9 mouse cellular contexts compared by ENCODE assay signal in the genomic region with DNA sequence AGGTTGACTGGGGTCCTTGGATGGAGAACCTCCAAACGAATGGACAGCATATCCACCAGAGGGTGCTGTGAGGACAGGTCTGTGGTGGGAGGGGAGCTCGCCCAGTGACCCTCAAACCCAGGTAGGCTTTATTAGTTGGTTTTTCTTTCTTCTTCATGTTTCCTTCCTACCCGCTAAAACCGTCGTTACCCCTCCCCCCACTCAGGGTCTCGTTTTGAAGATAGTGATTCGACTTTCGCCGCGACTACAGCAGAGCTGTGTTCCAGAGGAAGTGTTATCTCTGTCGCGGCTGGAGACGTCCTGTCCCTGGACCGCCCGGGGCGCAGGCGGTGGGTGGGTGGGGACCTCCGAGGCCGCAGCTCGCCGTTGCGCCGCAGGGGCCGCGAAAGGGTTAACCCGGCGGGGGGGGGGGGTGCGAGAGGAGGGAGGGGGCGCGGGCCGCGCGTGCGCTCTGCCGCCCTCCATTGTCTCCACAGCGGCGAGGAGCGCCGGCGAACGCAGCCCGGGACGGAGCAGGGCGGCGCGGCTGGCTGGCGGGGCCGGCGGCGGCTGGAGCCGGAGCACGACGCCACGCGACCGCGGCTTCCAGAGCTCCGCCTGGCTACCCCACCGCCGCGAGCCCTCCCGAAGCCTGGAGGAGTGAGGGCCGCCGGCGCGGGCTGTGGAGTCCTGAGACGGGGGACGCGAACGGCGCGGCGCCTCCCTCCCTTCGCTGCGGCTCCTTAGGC. TPM values are rescaled to one million over a fixed set of nuclear protein-coding genes. Genes with fewer than 3 reads are reported as not detected.
DNase-seq lines count a peak whose midpoint lies in the region; ATAC-seq and TF ChIP-seq lines count a peak whose summit lies in the region.
"Had no signal": no experiment of that assay in that cellular context is flagged by ENCODE, and none has a peak within 500 bp of the region (broad histone marks: within the 10 kb centered on the region; RNA-seq: fewer than 3 reads in every experiment).

No protein-coding gene starts in this region.

- H3K36me3 ChIP-seq in testis, adult 2 months (ENCODE audit: control insufficient read depth, insufficient read depth, low read length): no peaks in the 10 kb centered on the region
- H3K36me3 ChIP-seq in hindbrain, embryonic 11.5 days (ENCODE audit: control insufficient read depth, insufficient read depth, low read length): 0 out of 2 replicates have a peak, but pooled peaks cover 2% of the 10 kb centered on the region

- no peaks in the 10 kb centered on the region for H3K27me3 ChIP-seq in cerebellum, adult 2 months (ENCODE audit: control insufficient read depth, insufficient read depth, low read length)
- H3K27me3 ChIP-seq in testis, adult 2 months (ENCODE audit: control insufficient read depth, insufficient read depth, low read length): no peaks in the 10 kb centered on the region
- no peaks in the 10 kb centered on the region for H3K27me3 ChIP-seq in hindbrain, embryonic 11.5 days (ENCODE audit: control insufficient read depth, insufficient read depth, low read length)

- peak overlapping the region; percentile 70 for H3K4me3 ChIP-seq in cerebellum, adult 2 months (replicated peaks; ENCODE audit: insufficient read depth, low read depth, low read length)
- peak overlapping the region; percentile 92 for H3K4me3 ChIP-seq in testis, adult 2 months (ENCODE audit: control insufficient read depth, low read depth, low read length)
- peak overlapping the region; percentile 40 for H3K4me3 ChIP-seq in hindbrain, embryonic 11.5 days (ENCODE audit: low read depth, low read length)

- peak; percentile 19; the same call in 1 of the 2 replicates for TF ChIP-seq CTCF in cerebellum, adult 2 months (IDR thresholded peaks at IDR 0.05; ENCODE audit: borderline replicate concordance, insufficient read depth, low read depth, low read length)
- TF ChIP-seq CTCF in testis, adult 2 months (IDR thresholded peaks at IDR 0.05; ENCODE audit: control insufficient read depth, insufficient read depth, insufficient replicate concordance, low read depth, low read length): peak; percentile 9; the same call in 1 of the 2 replicates

- no peak for DNase-seq in cerebellum, adult 2 months
- no peak for DNase-seq in cerebellum, adult 11-12 months
- DNase-seq in testis, postnatal 14 days (ENCODE audit: low spot score): no peak
- DNase-seq in hindbrain, embryonic 11.5 days (ENCODE audit: low spot score): peak; percentile 72
- no peak for DNase-seq in c-Kit-positive CD71-positive TER-119-positive erythroid progenitor cells, embryonic 14.5 days (ENCODE audit: low spot score)
- DNase-seq in ovary, postnatal 14 days (ENCODE audit: low spot score): no peak

- H3K9me3 ChIP-seq in hindbrain, embryonic 11.5 days (ENCODE audit: control insufficient read depth, low read length): peaks cover 26% of the 10 kb centered on the region

- no peak overlapping the region for H3K27ac ChIP-seq in cerebellum, adult 2 months (ENCODE audit: insufficient read depth, low read length)
- peak overlapping the region; percentile 89 for H3K27ac ChIP-seq in testis, adult 2 months (ENCODE audit: control insufficient read depth, insufficient read depth, low read depth, low read length)
- H3K27ac ChIP-seq in hindbrain, embryonic 11.5 days (ENCODE audit: low read depth, low read length): no peak overlapping the region

- H3K4me2 ChIP-seq in hindbrain, embryonic 11.5 days (replicated peaks; ENCODE audit: low read depth, low read length): peak overlapping the region; percentile 65

- peak overlapping the region; percentile 80 for H3K9ac ChIP-seq in hindbrain, embryonic 11.5 days (ENCODE audit: low read depth, low read length)

- peak; percentile 92 for ATAC-seq in hindbrain, embryonic 11.5 days (ENCODE audit: low FRiP score)
- peak; percentile 56 for ATAC-seq in megakaryocyte, adult 5-6 weeks (ENCODE audit: poor library complexity, severe bottlenecking)

- no peaks in the 10 kb centered on the region for H3K4me1 ChIP-seq in cerebellum, adult 2 months (ENCODE audit: control insufficient read depth, insufficient read depth, low read length)
- H3K4me1 ChIP-seq in testis, adult 2 months (ENCODE audit: control insufficient read depth, insufficient read depth, low read length): no peaks in the 10 kb centered on the region
- H3K4me1 ChIP-seq in hindbrain, embryonic 11.5 days (replicated peaks; ENCODE audit: control insufficient read depth, insufficient read depth, low read length): no peaks in the 10 kb centered on the region

- WGBS in cerebellum, adult 2 months: 2% methylated on average over 59 of the region's 75 CpGs
- 2% methylated on average over 39 of the region's 75 CpGs for WGBS in hindbrain, embryonic 11.5 days

- TF ChIP-seq POLR2A in cerebellum, adult 2 months (IDR thresholded peaks at IDR 0.05; ENCODE audit: borderline replicate concordance, insufficient read depth, low read length): no peak
- TF ChIP-seq POLR2A in testis, adult 2 months (IDR thresholded peaks at IDR 0.05; ENCODE audit: control insufficient read depth, low read depth, low read length): peak; percentile 37

RNA-seq across cellular contexts. Expression of a gene that starts 45.8 kb away (rescaled TPM):
- polyA plus RNA-seq in cerebellum, adult 2 months (2012; rRNA removed): not detected in 2 replicates
- polyA plus RNA-seq in testis, adult 2 months (2012; rRNA removed): 0.57 TPM in 1 of 2 replicates, not detected in the other
- polyA plus RNA-seq in hindbrain, embryonic 11.5 days (2014; fragmentation: Nextera tagmentation; extraction: Ambion mirVana): 0.22 TPM in 1 of 2 replicates, not detected in the other
- total RNA-seq in megakaryocyte, adult 5-6 weeks (2015): not detected in 2 replicates
- not detected in 2 replicates for total RNA-seq in megakaryocyte, adult 5-6 weeks (2017)
- total RNA-seq: left cerebral cortex, postnatal 36 days had no signal

Comparison
In these comparisons a context has a peak if more than half of its experiments do, and no peak if none do; other contexts are left out.
1. H3K4me3 ChIP-seq: peak in every context shown above with its lines; median percentile 92 in testis, adult 2 months; 70 in cerebellum, adult 2 months; 40 in hindbrain, embryonic 11.5 days.